Mouse (Mus musculus): ENCODE data around the gene Acadvl. TPM values are rescaled to one million over a fixed set of nuclear protein-coding genes. Genes with fewer than 3 reads are reported as not detected.
A peak's percentile ranks its signal among the peaks of the same experiment; 100 is the strongest.

The Acadvl gene
- polyA plus RNA-seq (2015; fragmentation: Nextera tagmentation; extraction: Ambion mirVana), result 111 and 124 TPM in 2 replicates

DNA sequence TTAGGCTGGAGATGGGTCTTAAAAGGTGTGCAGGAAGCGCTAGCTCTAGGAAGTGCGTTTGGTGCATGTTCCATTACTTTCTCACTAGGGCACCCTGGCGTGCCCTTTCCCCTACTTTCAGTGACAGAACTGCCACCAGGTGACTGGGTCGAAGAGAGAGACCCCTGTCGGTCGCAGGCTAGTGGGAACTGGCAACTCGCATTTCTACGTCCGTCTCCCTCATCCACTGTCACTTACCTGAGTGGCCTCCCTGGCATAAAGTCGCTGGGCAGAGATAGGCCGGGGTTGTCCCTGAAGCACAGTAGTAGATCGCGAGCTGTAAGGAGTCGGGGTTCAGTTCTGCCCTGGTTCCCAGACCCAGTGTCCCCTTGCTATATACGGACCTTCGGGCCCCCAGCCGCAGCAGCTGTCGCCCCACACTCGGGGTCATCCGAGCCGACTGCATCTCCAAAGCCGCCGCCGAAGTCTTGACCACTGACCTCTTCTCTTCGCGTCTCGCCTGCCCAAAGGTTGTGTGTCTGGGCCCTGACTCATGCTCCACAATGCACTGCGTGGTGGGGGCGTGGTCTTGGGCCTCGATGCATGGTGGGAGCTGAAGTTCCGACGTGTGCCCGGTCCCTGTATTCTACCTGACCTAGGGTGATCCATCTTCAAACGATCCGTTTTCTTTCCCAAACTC is at the start of gene Acadvl:
Gene Acadvl, minus strand, starts transcription at position 532 of the 679 bp plus-strand sequence.
- peak within 1 kb of the TSS; percentile 73 for H3K4me3 ChIP-seq (replicated peaks)
- H3K9ac ChIP-seq, result peak within 1 kb of the TSS; percentile 75
- peak within 1 kb of the TSS; percentile 76 for H3K27ac ChIP-seq (replicated peaks)
- under 1% methylated on average over 35 of the region's 35 CpGs for WGBS (ENCODE audit: insufficient replicate concordance)
- peaks cover 36% of the 10 kb centered on the region for H3K36me3 ChIP-seq (replicated peaks)
- H3K4me2 ChIP-seq, result peak within 1 kb of the TSS; percentile 88
- ATAC-seq (ENCODE audit: insufficient read depth), result peak; percentile 84
- no peaks in the 10 kb centered on the region for H3K9me3 ChIP-seq (replicated peaks)
- H3K4me1 ChIP-seq (replicated peaks), result peaks cover 50% of the 10 kb centered on the region
- no peaks in the 10 kb centered on the region for H3K27me3 ChIP-seq

DNA sequence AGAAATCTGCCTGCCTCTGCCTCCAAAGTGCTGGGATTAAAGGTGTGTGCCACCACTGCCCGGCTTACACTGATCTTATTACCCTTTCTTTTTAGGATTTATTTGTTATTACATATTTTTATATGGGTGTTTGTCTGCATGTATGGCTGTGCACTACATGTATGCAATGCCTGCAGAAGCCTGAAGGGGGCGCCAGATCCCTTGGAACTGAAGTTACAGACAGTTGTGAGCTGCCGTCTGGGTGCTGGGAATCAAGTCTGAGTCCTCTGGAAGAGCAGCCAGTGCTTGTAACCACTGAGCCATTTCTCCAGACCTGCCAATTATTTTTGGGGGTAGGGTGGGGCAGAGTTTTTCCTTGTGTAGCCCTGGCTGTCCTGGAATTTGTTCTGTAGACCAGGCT is 47.8 kb upstream of the Acadvl start:
- H3K9ac ChIP-seq, result no peak overlapping the region
- H3K36me3 ChIP-seq (replicated peaks), result no peaks in the 10 kb centered on the region
- no peak overlapping the region for H3K4me3 ChIP-seq (replicated peaks)
- no peak for ATAC-seq (ENCODE audit: insufficient read depth)
- no peaks in the 10 kb centered on the region for H3K4me1 ChIP-seq (replicated peaks)
- H3K4me2 ChIP-seq, result no peak overlapping the region
- WGBS (ENCODE audit: insufficient replicate concordance), result 50% methylated on average over 3 of the region's 3 CpGs
- no peaks in the 10 kb centered on the region for H3K27me3 ChIP-seq
- H3K27ac ChIP-seq (replicated peaks), result no peak overlapping the region
- no peaks in the 10 kb centered on the region for H3K9me3 ChIP-seq (replicated peaks)

DNA sequence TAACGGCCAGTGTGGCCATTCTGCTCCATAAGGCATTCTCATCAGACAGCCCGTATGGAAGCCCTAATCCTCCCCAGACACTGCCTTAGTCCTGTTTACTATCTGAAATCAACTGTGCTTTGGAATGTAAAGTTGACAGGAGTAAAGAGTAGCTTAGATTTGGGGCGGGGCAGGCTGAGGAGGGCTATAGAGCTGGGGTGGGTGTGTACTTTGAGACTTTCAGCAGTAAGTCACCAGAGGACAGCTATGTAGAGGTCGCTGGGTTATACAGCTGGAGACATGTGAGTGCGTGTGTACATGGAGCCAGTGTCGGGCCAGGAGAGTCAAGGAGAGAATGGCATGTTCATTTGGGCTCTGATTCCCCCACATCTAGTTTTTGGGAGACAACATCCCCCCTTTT is 44.7 kb upstream of the Acadvl start:
- H3K27ac ChIP-seq (replicated peaks), result no peak overlapping the region
- H3K4me1 ChIP-seq (replicated peaks), result peaks cover 5% of the 10 kb centered on the region; the same call in 1 of the 2 replicates
- H3K36me3 ChIP-seq (replicated peaks), result no peaks in the 10 kb centered on the region
- H3K4me2 ChIP-seq, result no peak overlapping the region
- H3K9ac ChIP-seq, result no peak overlapping the region
- no peaks in the 10 kb centered on the region for H3K9me3 ChIP-seq (replicated peaks)
- WGBS (ENCODE audit: insufficient replicate concordance), result 49% methylated on average over 6 of the region's 6 CpGs
- H3K27me3 ChIP-seq, result 0 out of 2 replicates have a peak, but pooled peaks cover 3% of the 10 kb centered on the region
- H3K4me3 ChIP-seq (replicated peaks), result no peak overlapping the region
- no peak for ATAC-seq (ENCODE audit: insufficient read depth)

DNA sequence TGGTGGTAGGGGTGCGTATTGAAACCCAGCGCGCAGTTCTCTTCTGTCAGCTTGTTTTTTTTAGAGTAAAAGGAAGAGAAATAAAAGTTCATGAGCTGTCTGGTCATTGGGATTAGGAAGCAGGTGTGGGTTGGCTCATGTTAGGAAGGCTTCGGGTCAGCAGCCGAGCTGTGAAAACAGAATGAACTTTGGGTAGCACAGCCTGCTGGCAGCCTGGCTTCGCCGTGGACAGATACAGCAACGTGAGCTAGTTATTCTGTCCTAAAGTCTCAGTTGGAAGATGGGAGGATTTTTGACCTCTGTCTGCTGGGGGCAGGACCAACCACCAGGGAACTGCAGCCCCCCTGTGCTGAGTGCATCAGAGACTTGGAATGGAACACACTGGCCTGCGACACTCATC is 42.6 kb upstream of the Acadvl start:
- no peaks in the 10 kb centered on the region for H3K36me3 ChIP-seq (replicated peaks)
- H3K4me3 ChIP-seq (replicated peaks), result no peak overlapping the region
- no peak overlapping the region for H3K27ac ChIP-seq (replicated peaks)
- no peak overlapping the region for H3K9ac ChIP-seq
- 0 out of 2 replicates have a peak, but pooled peaks cover 3% of the 10 kb centered on the region for H3K27me3 ChIP-seq
- ATAC-seq (ENCODE audit: insufficient read depth), result no peak
- no peaks in the 10 kb centered on the region for H3K9me3 ChIP-seq (replicated peaks)
- H3K4me2 ChIP-seq, result no peak overlapping the region
- H3K4me1 ChIP-seq (replicated peaks), result peaks cover 13% of the 10 kb centered on the region; the same call in 1 of the 2 replicates
- 75% methylated on average over 9 of the region's 9 CpGs for WGBS (ENCODE audit: insufficient replicate concordance)

DNA sequence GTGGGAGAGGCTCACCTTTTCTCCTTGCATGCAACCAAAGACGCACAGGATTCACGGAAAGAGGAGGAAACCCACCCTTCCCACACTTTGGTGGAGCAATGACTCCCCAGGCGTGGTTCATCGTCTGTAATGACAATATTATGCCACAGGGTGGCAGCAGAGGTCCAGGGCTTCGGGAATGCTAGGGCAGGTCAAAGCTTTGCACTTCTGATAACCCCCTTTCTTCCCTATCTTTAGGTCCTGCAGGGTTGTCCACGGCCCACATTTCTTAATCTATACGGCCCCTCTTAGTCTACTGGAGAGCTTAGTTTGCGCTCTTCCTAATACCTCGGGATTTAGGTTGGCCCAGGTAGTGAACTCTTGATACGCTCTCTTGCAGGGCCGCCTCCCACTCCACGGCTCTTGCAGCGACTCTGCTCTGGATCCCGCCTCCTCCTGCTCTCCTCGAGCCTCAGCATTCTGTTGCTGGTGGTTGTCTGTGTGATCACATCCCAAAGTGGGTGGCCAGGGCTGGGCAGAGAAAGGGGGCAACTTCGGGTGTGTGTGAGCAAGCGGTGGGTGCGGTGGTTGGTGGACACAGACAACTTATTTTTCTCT is 40.5 kb upstream of the Acadvl start:
- WGBS (ENCODE audit: insufficient replicate concordance), result 27% methylated on average over 18 of the region's 18 CpGs
- Histone ChIP-seq H3K9me3 (replicated peaks) (no peaks in the 10 kb centered on the region), H3K4me1 (replicated peaks) (peaks cover 13% of the 10 kb centered on the region; the same call in 1 of the 2 replicates), H3K4me3 (replicated peaks) (no peak overlapping the region), H3K36me3 (replicated peaks) (no peaks in the 10 kb centered on the region), H3K27me3 (0 out of 2 replicates have a peak, but pooled peaks cover 3% of the 10 kb centered on the region), H3K4me2 (peak overlapping the region; percentile 42), H3K27ac (replicated peaks) (no peak overlapping the region), H3K9ac (no peak overlapping the region)
- ATAC-seq (ENCODE audit: insufficient read depth), result 0 out of 2 replicates have a peak, but pooled peaks have one; percentile 14

DNA sequence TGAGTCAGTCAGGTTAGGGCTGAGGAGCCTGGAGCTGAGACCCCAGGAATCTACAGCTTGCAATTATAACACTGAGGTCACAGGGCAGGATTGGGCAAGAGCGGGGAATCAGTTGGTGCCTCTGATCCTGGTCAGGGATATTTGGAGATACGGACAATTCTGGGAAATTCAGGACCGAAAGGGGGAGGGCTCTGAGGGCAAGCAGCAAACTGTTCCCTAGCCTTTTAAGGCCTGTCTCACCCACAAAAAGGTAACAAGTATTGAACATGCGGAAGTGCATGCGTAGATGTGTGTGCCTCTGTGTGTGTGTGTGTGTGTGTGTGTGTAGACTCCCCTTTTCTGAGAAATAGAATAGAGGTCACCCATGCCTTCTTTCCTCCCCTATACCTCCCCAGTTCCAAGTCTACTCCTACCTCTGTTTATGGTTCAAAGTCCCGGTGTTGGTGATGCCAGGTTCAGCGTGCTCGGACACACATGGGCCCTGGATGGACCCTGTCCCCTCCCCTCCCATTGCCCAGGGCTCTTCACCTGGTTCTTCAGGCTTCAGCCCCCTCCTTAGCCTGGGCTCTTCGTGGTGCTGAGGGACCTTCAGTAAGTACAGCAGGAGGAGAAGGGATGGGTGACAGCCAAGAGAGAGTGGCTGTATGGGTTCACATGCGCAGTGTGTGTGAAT is 38.8 kb upstream of the Acadvl start, which contains the start of gene Asgr1:
Gene Asgr1, plus strand, starts transcription at position 188 of the 673 bp plus-strand sequence.
- Histone ChIP-seq H3K36me3 (replicated peaks) (no peaks in the 10 kb centered on the region), H3K27me3 (0 out of 2 replicates have a peak, but pooled peaks cover 3% of the 10 kb centered on the region), H3K9ac (no peak within 1 kb of the TSS), H3K4me1 (replicated peaks) (peaks cover 13% of the 10 kb centered on the region; the same call in 1 of the 2 replicates), H3K9me3 (replicated peaks) (no peaks in the 10 kb centered on the region), H3K27ac (replicated peaks) (peak within 1 kb of the TSS; percentile 57), H3K4me3 (replicated peaks) (no peak within 1 kb of the TSS), H3K4me2 (0 out of 2 replicates have a peak within 1 kb of the TSS, but pooled peaks have one; percentile 10)
- 68% methylated on average over 10 of the region's 10 CpGs for WGBS (ENCODE audit: insufficient replicate concordance)
- peak; percentile 62 for ATAC-seq (ENCODE audit: insufficient read depth)

DNA sequence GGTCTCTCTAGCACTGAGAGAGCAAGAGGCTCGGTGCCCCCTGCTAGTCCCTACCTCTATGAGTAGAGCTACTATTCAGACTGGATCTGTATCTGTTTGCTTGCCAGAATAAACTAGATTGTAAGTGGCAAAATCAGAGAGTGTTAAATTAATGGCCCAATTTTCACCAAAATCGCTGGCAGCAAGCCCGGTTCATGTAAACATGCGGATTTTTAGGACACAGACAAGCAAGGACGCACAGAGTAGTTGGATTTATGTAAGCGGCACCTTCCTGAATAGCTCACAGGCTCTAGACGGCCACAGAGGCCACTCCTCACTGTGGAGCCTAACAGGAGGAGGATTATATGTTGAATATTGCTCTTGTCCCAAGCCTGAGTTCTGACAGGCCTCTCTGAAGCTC is 37.9 kb upstream of the Acadvl start:
- WGBS (ENCODE audit: insufficient replicate concordance), result 65% methylated on average over 7 of the region's 7 CpGs
- no peak overlapping the region for H3K9ac ChIP-seq
- no peaks in the 10 kb centered on the region for H3K9me3 ChIP-seq (replicated peaks)
- no peaks in the 10 kb centered on the region for H3K36me3 ChIP-seq (replicated peaks)
- H3K27ac ChIP-seq (replicated peaks), result peak overlapping the region; percentile 57
- H3K4me1 ChIP-seq (replicated peaks), result peaks cover 13% of the 10 kb centered on the region; the same call in 1 of the 2 replicates
- 0 out of 2 replicates have a peak, but pooled peaks cover 3% of the 10 kb centered on the region for H3K27me3 ChIP-seq
- no peak overlapping the region for H3K4me3 ChIP-seq (replicated peaks)
- H3K4me2 ChIP-seq, result no peak overlapping the region
- ATAC-seq (ENCODE audit: insufficient read depth), result no peak

DNA sequence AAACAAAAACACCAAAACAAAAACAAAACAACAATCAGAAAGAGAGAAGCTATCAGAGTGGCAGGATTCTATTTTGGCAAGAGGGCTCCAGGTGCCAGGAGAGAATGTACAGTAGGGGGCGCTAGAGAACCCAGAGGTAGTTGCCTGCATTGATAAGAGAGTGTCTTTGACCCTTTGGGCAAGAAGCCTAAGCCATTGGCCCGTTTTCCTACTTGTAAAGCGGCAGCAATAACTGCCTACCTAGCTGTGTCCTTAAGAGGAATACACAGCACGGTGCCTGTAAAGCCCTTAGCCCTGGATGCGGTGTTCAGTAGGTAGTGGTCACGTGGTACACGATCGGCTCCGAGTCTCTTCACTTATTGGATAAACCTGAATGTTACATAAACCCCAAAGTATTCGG is 34.6 kb upstream of the Acadvl start:
- Histone ChIP-seq H3K27me3 (no peaks in the 10 kb centered on the region), H3K4me2 (no peak overlapping the region), H3K27ac (replicated peaks) (no peak overlapping the region), H3K9ac (no peak overlapping the region), H3K9me3 (replicated peaks) (no peaks in the 10 kb centered on the region), H3K4me1 (replicated peaks) (peaks cover 8% of the 10 kb centered on the region; the same call in 1 of the 2 replicates), H3K4me3 (replicated peaks) (no peak overlapping the region), H3K36me3 (replicated peaks) (no peaks in the 10 kb centered on the region)
- WGBS (ENCODE audit: insufficient replicate concordance), result 41% methylated on average over 10 of the region's 10 CpGs
- no peak for ATAC-seq (ENCODE audit: insufficient read depth)

DNA sequence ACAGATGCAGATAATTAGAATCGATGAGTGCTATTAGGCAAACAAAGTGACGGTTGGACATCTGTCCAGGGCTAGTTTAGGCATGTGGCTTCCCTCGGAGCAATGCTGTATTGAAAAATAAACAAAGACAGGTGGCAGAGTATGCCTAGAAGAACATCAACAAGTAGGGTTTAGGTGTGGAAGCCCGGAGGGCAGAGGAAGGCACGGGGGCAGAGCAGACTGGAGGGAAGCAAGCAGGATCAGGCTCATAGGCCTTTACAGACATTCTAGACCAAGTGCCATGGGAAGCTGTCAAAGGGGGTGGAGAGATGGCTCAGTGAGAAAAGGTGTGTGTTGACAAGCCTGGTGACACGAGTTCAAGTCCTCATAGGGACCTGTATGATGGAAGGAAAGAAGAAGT is 34.2 kb upstream of the Acadvl start:
- H3K9me3 ChIP-seq (replicated peaks), result no peaks in the 10 kb centered on the region
- no peak for ATAC-seq (ENCODE audit: insufficient read depth)

DNA sequence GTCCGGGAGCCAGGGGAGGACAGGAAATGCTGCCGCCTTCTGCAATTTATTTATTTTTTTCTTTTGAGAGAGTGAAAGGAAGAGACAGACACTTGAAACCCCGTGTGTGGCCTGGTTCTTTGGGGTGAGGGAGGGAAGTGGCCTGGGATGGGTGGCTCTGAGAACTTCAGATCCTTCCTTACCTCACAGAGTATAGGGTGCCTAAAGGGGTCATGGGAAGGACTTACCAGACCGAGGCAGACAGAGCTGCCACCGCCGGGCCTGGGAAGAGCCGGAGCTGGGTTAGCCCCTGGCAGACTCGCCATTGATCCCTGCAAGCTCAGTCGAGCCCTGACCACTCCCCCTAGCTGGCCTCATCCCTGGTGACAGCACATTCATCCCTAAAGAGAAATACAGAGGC is 30.2 kb upstream of the Acadvl start:
- no peaks in the 10 kb centered on the region for H3K27me3 ChIP-seq
- no peak for ATAC-seq (ENCODE audit: insufficient read depth)
- H3K27ac ChIP-seq (replicated peaks), result no peak overlapping the region
- H3K9me3 ChIP-seq (replicated peaks), result no peaks in the 10 kb centered on the region
- no peaks in the 10 kb centered on the region for H3K36me3 ChIP-seq (replicated peaks)
- no peaks in the 10 kb centered on the region for H3K4me1 ChIP-seq (replicated peaks)
- no peak overlapping the region for H3K4me3 ChIP-seq (replicated peaks)
- no peak overlapping the region for H3K9ac ChIP-seq
- no peak overlapping the region for H3K4me2 ChIP-seq
- 60% methylated on average over 9 of the region's 9 CpGs for WGBS (ENCODE audit: insufficient replicate concordance)

More for the DNA sequence above, 34.2 kb upstream of the Acadvl start:
- WGBS (ENCODE audit: insufficient replicate concordance), result 66% methylated on average over 6 of the region's 6 CpGs
- Histone ChIP-seq H3K4me2 (no peak overlapping the region), H3K4me1 (replicated peaks) (peaks cover 8% of the 10 kb centered on the region; the same call in 1 of the 2 replicates), H3K36me3 (replicated peaks) (no peaks in the 10 kb centered on the region), H3K9ac (no peak overlapping the region), H3K27ac (replicated peaks) (no peak overlapping the region), H3K4me3 (replicated peaks) (no peak overlapping the region), H3K27me3 (no peaks in the 10 kb centered on the region)

DNA sequence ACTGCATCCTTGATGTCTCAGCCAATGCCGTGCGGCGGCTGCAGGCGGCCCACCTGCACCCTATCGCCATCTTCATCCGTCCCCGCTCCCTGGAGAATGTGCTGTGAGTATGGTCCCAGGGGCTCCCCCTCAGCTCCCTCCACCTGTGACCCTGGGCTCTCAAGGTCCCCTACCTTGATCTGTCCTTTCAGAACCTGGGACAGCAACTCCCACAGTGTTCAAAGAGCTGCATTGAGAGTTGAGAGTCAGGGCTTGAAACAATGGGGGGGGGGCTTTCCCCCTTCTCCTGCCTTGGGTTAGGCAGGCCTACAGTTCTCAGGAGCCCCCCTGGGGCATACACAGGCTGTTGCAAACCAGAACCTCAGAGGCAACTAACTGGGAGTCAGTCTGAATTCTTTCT is 28.5 kb upstream of the Acadvl start:
- H3K4me2 ChIP-seq, result no peak overlapping the region
- no peaks in the 10 kb centered on the region for H3K36me3 ChIP-seq (replicated peaks)
- H3K4me3 ChIP-seq (replicated peaks), result no peak overlapping the region
- no peak overlapping the region for H3K27ac ChIP-seq (replicated peaks)
- 84% methylated on average over 7 of the region's 7 CpGs for WGBS (ENCODE audit: insufficient replicate concordance)
- no peaks in the 10 kb centered on the region for H3K27me3 ChIP-seq
- ATAC-seq (ENCODE audit: insufficient read depth), result no peak
- H3K9me3 ChIP-seq (replicated peaks), result no peaks in the 10 kb centered on the region
- H3K9ac ChIP-seq, result no peak overlapping the region
- no peaks in the 10 kb centered on the region for H3K4me1 ChIP-seq (replicated peaks)

Data from liver, embryonic 15.5 days (tissue).